Mouse (Mus musculus) right cerebral cortex, postnatal 4 days (tissue): Measurements from ENCODE around the gene Ak5.
"Not testable (repeated sequence)": the region's sequence is repeated elsewhere in the genome, so short reads cannot be mapped to it uniquely, and the experiment has no call there.

Source experiments
- DNase-seq: peaks from one replicate; pipeline ENCODE4 v3.0.0-alpha.2; 2022

The Ak5 gene

DNA sequence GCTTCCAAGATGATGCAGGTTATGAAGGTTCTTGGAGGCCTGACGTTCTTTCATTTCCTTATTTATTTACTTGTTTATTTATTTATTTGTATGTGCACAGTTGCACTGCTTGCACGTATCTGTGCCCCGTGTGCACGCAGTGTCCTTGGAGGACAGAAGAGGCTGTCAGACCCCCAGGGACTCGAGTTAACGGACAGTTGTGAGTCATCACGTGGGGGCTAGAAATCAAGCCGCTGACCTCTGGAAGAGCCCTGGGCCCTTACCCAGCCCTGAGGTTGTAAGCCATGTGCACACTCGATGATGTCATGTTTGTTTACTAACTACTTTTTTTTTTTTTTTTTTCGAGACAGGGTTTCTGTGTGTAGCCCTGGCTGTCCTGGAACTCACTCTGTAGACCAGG is 197.8 kb downstream of the Ak5 start:
- no peak for DNase-seq

DNA sequence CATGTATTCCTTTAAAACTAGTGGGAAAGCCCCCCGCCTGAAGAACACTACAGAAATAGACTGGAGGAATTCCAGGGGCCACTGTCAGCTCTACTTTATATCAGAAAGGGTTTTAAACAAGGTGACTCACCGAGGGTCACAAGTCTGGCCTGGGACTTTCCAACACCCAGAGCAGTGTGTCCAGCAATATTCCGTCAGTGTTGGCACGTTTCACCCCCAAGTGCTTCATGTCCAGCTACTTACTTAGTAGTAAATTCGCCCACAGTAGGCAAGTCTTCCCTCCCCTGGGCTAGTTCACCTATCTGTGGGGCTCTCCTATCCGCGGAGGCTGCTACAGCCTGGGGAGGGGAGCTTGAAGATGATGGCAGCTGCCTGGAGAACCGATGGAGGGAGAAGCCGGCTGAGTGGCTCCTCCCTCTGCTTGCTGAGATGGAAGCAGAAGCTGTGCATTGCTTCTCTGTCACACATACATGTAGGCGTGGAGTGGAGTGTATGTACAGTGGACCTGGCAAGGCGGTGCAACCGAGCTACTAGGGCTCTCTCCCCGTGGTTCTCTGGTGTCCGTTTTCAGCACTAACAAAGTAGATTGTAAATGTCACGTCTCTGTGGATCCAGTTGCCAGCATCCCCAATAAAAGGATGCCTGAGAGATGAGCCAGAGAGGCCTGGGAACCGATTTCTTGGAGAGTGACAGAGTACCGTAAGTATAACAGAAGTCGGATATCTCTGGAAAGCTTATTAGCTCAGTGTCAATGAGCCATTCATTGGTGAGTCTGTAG is 198.5 kb downstream of the Ak5 start:
- no peak for DNase-seq

DNA sequence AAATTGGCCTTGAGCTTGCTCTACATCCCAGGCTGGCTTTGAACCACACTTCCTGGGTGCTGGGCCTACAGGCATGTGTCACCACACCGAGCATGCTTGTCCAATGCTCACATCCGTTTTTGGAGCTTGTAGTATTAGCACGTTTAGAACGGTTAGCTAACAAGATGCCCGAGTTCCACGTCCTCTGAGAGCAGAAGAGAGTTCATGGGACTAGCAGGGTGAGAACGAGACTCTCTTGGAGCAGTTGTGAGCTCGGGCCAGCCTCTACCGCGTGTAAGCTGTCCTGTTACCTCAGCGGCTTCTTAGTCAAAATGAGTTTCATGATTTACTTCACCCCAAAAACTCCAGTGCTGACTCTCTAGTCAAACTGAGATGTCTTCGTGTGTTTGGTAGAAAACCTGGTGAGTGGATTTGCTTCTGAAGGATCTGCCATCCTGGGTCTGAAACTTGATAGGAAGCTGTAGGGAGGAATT is 199.6 kb downstream of the Ak5 start:
- no peak for DNase-seq

DNA sequence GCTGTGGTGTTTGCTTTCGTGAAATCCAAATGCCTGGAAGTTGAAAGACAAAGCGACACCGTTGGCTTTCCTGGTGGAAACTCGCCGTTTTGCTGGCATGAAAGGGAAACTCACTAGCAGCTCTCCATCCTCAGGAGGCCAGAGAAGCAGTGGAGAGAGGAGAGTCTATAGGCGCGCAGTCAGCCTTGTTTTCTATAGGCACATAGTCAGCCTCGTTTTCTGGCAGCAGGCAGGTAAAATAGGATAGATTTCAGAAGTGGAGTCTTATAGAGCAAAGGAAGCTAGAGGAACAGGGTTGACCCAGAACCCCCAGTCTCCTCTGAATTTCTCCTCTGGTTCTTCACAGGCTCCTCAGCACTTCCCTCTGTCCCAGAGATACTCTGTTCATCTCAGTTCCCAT is 200.1 kb downstream of the Ak5 start:
- DNase-seq = no peak

DNA sequence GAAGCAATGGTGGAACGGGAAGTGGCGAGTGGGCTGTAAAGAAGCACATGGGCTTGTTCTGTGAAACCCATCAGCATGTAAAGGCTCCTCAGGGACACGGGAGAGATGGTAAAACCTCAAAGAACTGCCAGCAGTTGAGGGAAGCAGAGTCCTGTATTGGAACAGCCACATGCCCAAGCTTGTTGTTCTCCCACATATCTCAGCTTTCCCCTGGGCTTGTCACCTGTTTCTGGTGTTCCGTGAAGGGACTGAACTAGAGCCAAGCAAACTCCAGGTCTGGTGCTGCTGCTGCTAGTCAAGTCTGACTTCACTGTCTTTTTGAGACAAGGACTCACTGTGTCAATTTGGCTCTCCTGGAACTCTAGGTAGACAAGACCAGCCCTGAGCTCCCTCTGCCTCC is 200.8 kb downstream of the Ak5 start:
- no peak for DNase-seq

DNA sequence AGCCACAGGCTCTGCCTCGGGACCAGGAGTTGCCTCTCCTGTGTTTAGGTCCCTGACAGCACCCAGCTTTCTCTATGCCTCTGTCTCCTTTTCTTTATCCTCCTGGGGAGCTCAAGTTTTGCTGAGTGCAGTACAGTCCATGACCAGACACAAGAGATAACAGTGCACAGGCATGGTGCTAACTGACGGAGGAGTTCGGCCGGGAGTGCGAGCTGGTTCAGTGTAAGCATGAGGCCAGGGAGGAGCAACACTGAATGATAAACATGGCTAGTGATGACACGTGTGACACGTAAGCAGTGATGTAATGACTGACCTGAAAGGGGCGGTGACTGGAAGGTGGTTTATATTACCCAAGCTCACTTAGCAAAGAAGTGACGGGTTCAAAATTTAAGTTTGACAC is 201.3 kb downstream of the Ak5 start:
- DNase-seq = no peak

DNA sequence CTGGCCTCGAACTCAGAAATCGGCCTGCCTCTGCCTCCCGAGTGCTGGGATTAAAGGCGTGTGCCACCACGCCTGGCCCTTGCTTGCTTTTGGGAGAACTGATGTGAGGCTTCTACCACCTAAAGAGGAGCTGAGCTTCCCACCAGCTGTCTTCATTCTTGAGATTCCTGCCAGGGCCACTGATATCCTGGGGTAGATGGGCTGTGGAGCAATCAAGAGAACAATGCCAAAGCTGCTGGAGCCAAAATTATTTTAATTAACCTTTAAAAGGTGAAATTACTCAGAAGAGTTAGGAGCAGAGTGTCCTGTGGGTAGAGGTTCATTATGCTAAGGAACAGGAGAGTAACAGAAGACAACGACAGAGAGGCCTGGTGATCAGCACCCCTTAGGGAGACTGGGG is 202.8 kb downstream of the Ak5 start:
- DNase-seq = no peak

DNA sequence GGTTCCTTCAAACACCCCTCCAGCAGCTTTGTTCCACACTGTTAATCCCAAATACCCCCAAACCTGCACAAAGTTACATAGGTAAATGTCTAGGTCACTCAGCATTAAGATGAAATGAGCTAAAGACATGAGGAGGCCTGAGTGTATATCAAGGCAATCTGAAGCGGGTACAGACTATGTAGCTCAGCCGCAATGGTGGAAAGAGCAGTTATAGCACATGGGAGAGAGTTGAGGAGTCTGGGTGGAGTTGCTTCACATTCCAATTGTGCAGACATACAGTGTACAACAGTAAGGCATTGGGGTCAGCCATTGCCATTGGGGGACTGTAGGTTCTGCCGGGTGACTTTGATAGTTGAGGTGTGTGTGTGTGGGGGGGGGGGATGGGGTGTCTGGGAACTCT is 203.7 kb downstream of the Ak5 start:
- no peak for DNase-seq

DNA sequence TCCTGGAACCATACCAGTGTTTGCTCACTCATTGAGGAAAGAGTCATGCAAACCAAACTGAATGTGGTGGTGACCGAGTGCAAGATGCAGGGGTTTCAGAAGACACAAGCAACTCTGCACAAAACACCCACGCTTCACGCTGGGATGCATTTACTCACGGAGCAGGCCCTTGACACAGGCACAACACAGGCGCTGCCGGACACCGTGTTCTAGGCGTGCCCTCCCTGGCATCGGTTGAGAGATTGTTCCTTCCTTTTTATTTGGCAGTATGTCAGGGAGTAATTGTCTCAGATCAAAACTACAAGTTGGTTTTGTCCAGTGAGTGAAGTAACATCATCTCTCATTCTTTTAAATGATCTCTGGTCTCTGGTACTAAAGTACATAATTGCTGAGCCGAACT is 205.3 kb downstream of the Ak5 start:
- DNase-seq = no peak

DNA sequence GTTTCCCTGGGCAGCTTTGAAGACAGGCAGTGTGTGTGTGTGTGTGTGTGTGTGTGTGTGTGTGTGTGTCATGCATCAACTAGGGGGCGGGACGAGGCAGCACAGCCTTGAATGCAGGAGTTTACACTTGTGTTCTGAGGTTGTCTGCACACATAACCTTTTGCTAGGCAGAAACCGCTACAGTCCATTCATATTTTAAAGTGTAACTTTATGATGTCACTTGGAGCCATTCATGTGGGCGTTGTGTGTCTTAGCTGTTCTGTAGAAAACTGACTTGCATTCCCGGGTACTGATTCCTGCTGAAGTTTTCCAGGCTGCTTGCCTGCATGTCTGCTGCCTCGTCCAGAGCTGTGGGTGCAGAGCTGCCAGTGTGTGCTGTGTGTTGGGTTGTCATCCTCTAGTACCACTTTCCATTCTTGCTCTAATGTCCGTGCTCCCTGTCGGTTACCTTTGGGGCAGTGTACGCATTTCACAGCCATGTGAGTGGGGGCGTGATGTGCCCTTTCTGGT is 206.1 kb downstream of the Ak5 start:
- no peak for DNase-seq

DNA sequence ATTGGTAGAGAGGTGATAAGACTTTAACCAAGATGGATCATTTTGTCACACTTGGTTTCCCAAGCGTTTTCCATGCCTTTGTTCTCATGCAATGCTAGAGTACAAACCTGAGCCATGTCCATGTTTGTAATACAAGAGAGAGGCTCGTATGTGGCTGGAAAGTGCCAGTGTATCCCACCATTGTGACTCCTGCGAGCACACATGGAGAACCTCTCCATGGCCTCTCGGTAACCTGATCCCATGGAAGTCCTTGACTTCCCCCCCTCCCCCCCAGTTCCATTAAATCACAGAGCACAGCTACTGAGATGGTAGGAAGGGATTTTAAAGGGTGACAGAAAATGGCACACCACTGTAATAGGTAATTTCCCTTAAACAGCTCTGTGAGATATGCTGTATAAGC is 207.4 kb downstream of the Ak5 start:
- no peak for DNase-seq

DNA sequence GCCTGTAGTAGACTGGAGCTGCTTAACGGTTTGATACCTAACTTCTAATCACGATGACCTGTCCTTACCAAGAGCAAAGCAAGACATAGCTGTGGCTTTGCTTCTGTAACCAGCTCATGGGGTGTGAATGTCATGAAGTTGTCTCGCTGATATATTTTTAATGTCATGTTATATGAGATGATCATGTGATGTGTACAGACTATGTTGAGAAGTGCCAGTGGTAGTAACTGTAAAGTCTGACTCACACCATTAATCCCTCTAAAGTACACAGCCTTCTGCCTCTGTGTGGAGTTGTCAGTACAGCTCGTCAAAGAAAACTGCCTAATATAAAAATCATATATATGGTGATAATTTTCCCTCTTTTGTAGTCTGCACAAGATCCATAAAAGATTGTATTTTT is 209.3 kb downstream of the Ak5 start:
- DNase-seq = not testable (repeated sequence)

DNA sequence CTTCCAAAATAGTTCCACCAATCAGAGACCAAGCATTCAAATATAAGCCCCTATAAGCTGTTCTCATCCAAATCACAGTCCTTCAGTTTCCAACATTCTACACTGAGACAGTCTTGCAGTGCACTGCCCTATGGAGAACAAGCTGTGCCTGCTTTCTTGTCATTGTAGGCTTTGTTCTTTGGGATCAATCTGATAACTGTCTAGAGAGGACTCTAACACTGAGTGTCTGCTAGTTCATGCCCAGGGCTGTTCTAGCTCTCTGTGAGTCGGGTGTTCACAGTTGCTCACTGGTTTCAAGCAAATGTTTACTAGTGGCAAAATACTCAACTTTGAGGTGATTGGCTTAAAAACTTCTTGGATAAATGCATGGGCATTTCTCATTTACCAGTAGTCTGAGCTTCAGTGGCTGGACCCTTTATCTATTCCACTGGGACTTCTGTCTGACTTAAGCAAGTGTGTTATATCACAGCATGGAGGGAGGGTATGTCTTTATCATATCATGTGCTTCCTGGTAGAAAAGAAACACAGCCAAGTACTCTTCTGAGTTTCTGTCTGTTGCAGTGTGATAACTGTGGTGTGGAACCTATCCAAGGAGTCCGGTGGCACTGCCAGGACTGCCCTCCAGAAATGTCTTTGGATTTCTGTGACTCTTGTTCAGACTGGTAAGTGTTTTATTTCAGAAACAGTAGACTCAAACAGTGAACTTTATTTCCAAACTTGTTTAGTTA is 210.7 kb downstream of the Ak5 start:
- no peak for DNase-seq

DNA sequence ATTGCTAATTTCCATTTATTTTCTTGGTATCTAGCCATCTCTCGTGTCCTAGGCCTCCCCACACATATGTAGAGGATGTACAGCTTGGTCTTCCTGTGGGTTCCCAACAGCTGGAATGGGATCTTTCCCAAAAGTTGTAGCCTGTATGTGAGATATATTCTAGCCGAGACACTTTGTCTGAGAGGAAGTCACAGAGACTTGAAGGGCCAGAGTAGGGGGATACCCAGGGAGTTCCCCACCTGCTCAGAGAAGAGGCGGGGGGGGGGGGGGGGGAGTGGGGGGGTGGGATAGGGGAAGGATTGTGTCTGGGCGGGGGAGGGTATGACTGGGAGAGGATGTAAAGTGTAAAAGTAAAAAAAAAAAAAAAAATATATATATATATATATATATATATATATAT is 215.0 kb downstream of the Ak5 start:
- no peak for DNase-seq

DNA sequence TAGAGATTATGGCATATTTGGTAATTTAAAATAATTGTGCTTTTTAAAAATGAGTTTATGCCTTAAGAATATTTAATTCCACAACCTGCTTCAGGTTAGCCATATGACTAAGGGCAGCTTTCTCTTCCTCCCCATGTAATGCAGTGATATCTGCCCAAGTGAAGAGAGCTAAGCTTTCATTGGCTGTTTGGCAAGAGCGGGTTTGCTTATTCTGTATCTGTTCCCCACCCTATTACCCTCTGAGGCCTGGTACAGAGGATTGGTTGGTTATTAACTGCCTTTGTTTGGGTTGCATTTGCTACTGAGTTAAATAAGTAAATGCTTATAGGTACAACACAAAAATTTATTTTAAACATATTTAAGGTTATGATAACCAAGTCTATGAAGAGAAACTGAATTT is 221.2 kb downstream of the Ak5 start:
- DNase-seq = no peak

DNA sequence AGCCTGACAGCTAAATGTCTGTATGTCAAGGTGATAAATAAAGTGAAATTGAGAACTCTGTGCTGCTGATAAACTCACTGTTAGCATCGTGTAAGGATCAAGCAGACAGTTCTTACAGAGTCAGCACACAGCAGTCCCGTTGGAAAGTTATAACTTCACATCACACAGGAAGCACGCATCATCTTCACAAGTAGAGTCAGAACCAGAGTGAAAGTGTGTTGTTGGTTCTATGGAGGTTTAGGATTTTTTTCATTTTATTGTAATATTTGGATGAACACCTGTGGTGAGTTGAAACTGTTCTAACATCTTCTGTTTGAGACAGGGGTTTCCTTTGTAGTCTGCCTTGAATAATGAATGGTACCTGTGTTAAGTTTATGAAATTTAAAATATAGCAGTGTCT is 224.0 kb downstream of the Ak5 start:
- DNase-seq = no peak

DNA sequence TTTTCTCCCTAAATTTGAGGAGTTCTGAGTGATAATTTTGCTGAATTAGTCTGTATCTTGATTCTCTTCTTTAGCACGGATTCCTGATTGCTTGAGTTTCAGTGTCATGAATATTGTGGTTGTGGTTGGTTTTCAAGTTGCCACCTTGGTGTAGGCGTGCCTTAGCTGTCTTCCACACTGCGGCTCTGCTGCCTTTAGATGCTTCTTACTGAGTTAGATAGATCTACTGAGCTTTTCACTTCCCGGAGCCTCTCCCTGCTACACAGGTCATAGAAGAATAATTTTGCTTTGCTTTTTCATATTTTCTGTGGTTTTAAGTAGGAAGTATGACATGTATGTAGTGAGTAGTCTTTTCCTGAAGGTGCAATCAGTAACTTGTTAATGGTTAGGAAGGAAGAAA is 225.4 kb downstream of the Ak5 start:
- DNase-seq = no peak

DNA sequence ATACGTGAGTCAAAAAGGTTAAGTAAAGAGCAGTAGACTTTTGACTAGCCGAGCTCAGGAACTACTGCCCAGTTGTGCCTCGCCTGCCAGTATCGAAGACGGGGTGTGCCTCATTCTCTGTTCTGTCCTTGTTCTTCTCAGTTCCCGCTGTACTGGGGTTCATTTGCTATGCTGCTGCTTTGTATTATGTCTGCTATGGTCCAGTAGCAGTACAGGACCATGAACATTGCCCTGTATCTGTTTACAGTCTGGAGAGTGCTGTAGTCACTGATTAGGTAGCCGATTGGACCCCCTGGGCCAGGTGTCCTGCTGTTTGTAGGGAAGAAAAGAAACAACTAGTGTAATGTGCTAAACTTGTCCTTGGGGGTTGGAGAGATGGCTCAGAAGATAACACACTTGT is 230.1 kb downstream of the Ak5 start:
- DNase-seq = no peak

DNA sequence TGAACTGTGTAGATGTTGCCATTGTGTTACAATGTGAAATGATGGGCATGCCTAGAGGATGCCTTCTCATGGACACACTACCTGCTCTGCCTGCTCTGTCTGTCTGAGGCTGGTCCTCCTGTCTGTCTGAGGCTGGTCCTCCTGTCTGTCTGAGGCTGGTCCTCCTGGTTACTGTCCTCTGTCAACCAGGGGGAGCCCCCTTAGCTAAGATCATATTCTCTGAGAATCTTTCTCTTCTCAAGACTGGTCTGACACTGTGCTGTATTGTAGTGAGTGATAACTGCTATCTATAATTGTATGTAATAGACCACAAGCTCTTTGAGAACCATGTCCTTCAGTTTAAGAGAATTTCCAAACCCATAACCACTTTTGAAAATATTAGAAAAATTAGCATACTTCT is 232.6 kb downstream of the Ak5 start:
- no peak for DNase-seq

DNA sequence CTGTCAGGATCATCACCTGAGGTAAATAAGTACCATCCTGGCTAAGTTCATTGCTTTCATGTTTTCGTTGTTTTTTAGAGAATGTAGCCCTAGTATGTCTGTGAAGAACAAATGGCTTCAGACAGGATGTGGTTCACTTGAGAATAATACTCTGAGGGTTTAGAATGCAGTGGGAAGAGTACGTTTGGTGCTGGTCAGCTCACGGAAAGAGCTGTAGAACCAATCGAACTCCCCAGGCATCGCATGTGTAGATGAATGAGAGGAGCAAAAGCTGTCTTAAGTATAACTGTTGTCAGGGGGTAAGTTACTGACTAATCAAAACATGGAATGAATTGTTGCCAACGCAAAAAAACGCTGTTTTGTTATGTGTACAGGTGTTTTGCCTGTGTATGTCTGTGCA is 235.5 kb downstream of the Ak5 start:
- DNase-seq = no peak

DNA sequence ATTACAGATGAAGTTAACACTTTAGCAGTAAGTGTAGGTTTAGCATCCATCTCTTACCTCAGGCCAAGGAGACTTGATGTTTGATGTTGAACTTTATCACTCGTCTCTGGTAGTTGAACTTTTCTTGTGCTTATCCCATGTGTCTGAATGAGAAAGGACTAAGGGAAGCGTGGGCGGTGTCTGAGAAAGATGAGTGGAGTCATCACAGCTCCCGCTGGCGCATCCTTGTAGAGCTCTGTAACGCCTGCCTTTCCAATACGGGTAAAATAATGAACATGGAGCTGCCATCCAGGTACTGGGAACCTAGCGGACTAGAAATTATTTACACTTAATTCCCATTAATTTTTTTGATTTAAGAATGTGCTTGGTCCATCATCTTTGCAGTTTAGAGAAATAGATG is 239.2 kb downstream of the Ak5 start:
- DNase-seq = no peak
